Mouse (Mus musculus): ENCODE data around the gene Mlst8. TPM values are rescaled to one million over a fixed set of nuclear protein-coding genes. Genes with fewer than 3 reads are reported as not detected.

Mlst8 gene
- polyA plus RNA-seq (2016; fragmentation: Nextera tagmentation; extraction: Ambion mirVana), result 34.4 and 37.9 TPM in 2 replicates

GRCm38 (mm10) chr17:24478663-24479380, at the start of gene Mlst8:
Gene Mlst8 (minus strand): TSS chr17:24479078.
- Histone ChIP-seq H3K9ac (peak within 1 kb of the TSS; percentile 82), H3K36me3 (replicated peaks) (peaks cover 33% of the 10 kb centered on the region), H3K27ac (peak within 1 kb of the TSS; percentile 98), H3K4me2 (peak within 1 kb of the TSS; percentile 51), H3K4me1 (peaks cover 21% of the 10 kb centered on the region), H3K9me3 (no peaks in the 10 kb centered on the region), H3K4me3 (replicated peaks) (peak within 1 kb of the TSS; percentile 78), H3K27me3 (no peaks in the 10 kb centered on the region)
- ATAC-seq (ENCODE audit: low FRiP score), result peak; percentile 94
- WGBS, result under 1% methylated on average over 48 of the region's 48 CpGs

DNA sequence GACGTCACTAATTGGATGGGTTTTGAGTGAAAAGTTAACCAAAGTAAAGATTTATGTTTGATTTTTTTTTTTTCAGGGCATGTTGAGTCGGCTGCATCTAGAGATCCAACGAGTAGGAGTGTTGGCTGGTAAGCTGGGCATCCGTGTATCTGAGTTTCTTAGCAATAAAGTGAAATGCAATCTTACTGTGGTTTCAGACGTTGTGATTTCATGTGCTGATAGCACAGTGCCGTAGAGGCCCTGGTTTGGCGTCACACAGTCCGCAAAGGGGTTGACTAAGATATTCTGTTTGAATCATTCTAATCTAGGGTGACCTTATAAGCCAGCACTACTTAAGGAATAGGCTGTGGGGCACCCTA, 49.7 kb upstream of the Mlst8 start:
- Histone ChIP-seq H3K4me3 (replicated peaks) (peak overlapping the region; percentile 63), H3K27me3 (no peaks in the 10 kb centered on the region), H3K36me3 (replicated peaks) (peaks cover 20% of the 10 kb centered on the region), H3K9me3 (no peaks in the 10 kb centered on the region), H3K27ac (peak overlapping the region; percentile 89), H3K9ac (peak overlapping the region; percentile 79), H3K4me2 (peak overlapping the region; percentile 88), H3K4me1 (peaks cover 57% of the 10 kb centered on the region)
- no peak for ATAC-seq (ENCODE audit: low FRiP score)
- WGBS, result under 1% methylated on average over 8 of the region's 8 CpGs

DNA sequence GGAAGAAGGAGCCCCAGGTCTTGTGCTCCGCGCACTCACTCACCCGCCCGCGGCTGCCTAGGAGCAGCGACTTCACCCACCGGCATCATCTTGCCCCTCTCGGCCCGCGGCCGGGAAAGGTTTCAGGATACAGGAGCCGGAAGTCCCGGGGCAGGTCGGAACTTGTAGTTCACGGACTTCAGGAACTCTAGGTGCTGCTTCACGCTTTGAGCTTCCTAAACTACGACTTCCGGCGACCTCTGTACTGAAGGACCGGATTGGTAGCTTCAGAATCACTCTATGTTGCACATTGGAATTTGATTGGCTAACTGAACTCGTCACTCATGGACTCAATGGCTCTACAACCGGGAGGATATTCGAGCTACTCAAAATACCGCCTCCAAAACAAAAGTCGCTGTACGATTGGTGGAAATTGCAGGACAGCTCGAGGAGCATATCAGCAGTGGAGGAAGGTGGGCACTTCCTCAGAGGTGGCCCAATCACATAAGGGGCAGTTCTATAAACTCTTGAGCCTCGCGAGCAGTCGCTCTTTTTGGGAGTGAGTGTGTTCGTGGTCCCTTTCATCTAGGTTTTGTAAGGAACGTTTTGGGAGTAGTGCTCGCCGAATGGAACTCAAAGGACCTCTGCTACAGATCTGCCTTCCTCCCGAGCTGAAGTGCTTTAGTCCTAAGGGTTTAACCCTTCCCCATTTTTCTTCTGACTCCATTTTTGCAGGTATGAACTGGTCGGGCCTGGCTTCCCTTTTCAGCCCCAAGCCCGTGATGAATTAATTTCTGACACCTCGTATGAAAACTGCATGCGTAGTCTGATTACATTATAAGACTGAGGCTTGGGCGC, 49.1 kb upstream of the Mlst8 start, which contains the start of gene Traf7:
Traf7 (minus strand) TSS at position 216 of the 837 bp plus-strand sequence.
- peaks cover 24% of the 10 kb centered on the region for H3K36me3 ChIP-seq (replicated peaks)

GRCm38 (mm10) chr17:24527315-24527714, 48.4 kb upstream of the Mlst8 start:
- no peaks in the 10 kb centered on the region for H3K27me3 ChIP-seq
- no peaks in the 10 kb centered on the region for H3K9me3 ChIP-seq
- peak overlapping the region; percentile 86 for H3K9ac ChIP-seq
- peak overlapping the region; percentile 62 for H3K4me2 ChIP-seq
- H3K4me1 ChIP-seq, result peaks cover 45% of the 10 kb centered on the region
- ATAC-seq (ENCODE audit: low FRiP score), result no peak
- under 1% methylated on average over 16 of the region's 19 CpGs for WGBS
- H3K4me3 ChIP-seq (replicated peaks), result peak overlapping the region; percentile 70
- H3K27ac ChIP-seq, result peak overlapping the region; percentile 67
- H3K36me3 ChIP-seq (replicated peaks), result peaks cover 25% of the 10 kb centered on the region

More for the DNA sequence above, 49.1 kb upstream of the Mlst8 start, which contains the start of gene Traf7:
- H3K9me3 ChIP-seq, result no peaks in the 10 kb centered on the region
- WGBS, result 0% methylated on average over 40 of the region's 40 CpGs
- H3K4me1 ChIP-seq, result peaks cover 51% of the 10 kb centered on the region
- H3K27me3 ChIP-seq, result no peaks in the 10 kb centered on the region
- H3K9ac ChIP-seq, result peak within 1 kb of the TSS; percentile 86
- H3K27ac ChIP-seq, result peak within 1 kb of the TSS; percentile 89
- ATAC-seq (ENCODE audit: low FRiP score), result peak; percentile 98
- H3K4me3 ChIP-seq (replicated peaks), result peak within 1 kb of the TSS; percentile 70
- H3K4me2 ChIP-seq, result peak within 1 kb of the TSS; percentile 88

DNA sequence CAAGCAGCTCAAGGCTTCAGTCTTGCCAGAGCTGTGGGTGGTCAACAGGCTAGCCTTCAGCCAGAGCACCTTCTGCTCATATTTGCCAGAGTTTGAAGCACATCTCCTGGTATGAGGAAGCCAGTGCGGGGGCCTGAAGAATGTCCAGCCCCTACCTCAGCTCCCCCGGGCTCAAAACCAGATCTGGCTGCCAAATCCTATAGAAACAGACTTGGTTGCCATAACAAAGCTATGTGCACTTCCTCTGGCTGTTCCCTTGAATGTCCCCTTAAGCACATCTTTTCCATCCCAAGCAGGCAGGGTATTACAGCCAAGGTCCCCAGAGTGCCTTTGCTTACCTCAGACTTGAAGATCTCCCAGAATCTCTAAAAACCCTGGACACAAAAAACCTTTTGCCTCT, 45.9 kb upstream of the Mlst8 start:
- WGBS, result 86% methylated on average over 2 of the region's 2 CpGs
- H3K9me3 ChIP-seq, result no peaks in the 10 kb centered on the region
- no peak overlapping the region for H3K27ac ChIP-seq
- ATAC-seq (ENCODE audit: low FRiP score), result no peak
- no peak overlapping the region for H3K9ac ChIP-seq
- no peaks in the 10 kb centered on the region for H3K27me3 ChIP-seq
- peaks cover 23% of the 10 kb centered on the region for H3K4me1 ChIP-seq
- peaks cover 14% of the 10 kb centered on the region for H3K36me3 ChIP-seq (replicated peaks)
- no peak overlapping the region for H3K4me3 ChIP-seq (replicated peaks)
- H3K4me2 ChIP-seq, result no peak overlapping the region

- ATAC-seq (ENCODE audit: low FRiP score), result no peak
- 88% methylated on average over 4 of the region's 4 CpGs for WGBS
- peaks cover 51% of the 10 kb centered on the region for H3K36me3 ChIP-seq (replicated peaks)
Measured at GRCm38 (mm10) chr17:24520450-24520849, 41.6 kb upstream of the Mlst8 start.

GRCm38 (mm10) chr17:24514270-24515257, 35.7 kb upstream of the Mlst8 start:
- Histone ChIP-seq H3K36me3 (replicated peaks) (peaks cover 90% of the 10 kb centered on the region), H3K27me3 (no peaks in the 10 kb centered on the region), H3K27ac (no peak overlapping the region), H3K4me1 (no peaks in the 10 kb centered on the region), H3K4me2 (no peak overlapping the region), H3K4me3 (replicated peaks) (no peak overlapping the region), H3K9me3 (no peaks in the 10 kb centered on the region), H3K9ac (no peak overlapping the region)
- 90% methylated on average over 24 of the region's 24 CpGs for WGBS
- no peak for ATAC-seq (ENCODE audit: low FRiP score)

More at GRCm38 (mm10) chr17:24520450-24520849, 41.6 kb upstream of the Mlst8 start:
- Histone ChIP-seq H3K9ac (no peak overlapping the region), H3K4me3 (replicated peaks) (no peak overlapping the region), H3K27me3 (no peaks in the 10 kb centered on the region), H3K27ac (no peak overlapping the region), H3K4me2 (no peak overlapping the region), H3K9me3 (no peaks in the 10 kb centered on the region), H3K4me1 (no peaks in the 10 kb centered on the region)

GRCm38 (mm10) chr17:24513609-24514008, 34.7 kb upstream of the Mlst8 start:
- H3K9me3 ChIP-seq, result no peaks in the 10 kb centered on the region
- H3K4me1 ChIP-seq, result no peaks in the 10 kb centered on the region
- H3K4me3 ChIP-seq (replicated peaks), result no peak overlapping the region
- H3K27ac ChIP-seq, result no peak overlapping the region
- H3K27me3 ChIP-seq, result no peaks in the 10 kb centered on the region
- peak; percentile 65 for ATAC-seq (ENCODE audit: low FRiP score)
- H3K4me2 ChIP-seq, result no peak overlapping the region
- WGBS, result 52% methylated on average over 5 of the region's 5 CpGs
- H3K36me3 ChIP-seq (replicated peaks), result peaks cover 90% of the 10 kb centered on the region
- no peak overlapping the region for H3K9ac ChIP-seq

DNA sequence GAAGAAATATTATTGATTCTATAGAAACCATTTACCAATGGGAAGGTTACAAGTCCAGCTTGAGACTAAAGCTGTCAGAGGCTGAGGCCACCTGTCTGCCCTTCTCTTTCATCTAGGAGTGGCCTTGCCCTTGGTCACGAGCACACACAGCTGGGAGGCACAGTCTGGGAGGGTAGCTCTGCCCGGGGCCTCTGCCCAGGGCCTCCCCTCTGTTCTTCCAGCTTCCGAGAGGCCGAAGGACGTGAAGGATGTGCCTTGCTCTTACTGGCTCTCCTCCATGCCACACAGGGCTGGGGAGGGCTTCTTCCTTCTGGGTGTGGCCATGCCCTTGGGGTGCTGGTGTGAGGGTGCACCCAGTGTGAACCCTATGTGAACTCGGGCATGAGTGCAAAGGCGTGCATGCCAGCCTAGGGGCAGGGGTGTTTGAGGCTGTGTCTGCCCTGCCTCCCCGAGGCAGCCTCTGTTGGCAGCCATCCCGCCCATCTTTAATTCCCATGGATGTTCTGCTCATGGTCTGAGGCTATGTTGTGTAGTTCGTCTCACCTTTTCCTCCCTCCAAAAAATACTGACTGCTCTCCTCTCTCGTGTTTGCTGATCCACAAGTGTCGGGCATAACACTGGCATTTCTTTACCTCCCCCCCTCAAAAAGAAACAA, 29.1 kb upstream of the Mlst8 start:
- Histone ChIP-seq H3K4me1 (peaks cover 4% of the 10 kb centered on the region; the same call in 1 of the 2 replicates), H3K36me3 (replicated peaks) (peaks cover 83% of the 10 kb centered on the region), H3K27me3 (0 out of 2 replicates have a peak, but pooled peaks cover 3% of the 10 kb centered on the region), H3K9me3 (no peaks in the 10 kb centered on the region), H3K4me3 (replicated peaks) (0 out of 2 replicates have a peak overlapping the region, but pooled peaks have one; percentile 1), H3K27ac (no peak overlapping the region), H3K4me2 (no peak overlapping the region), H3K9ac (no peak overlapping the region)
- no peak for ATAC-seq (ENCODE audit: low FRiP score)
- 86% methylated on average over 12 of the region's 12 CpGs for WGBS

DNA sequence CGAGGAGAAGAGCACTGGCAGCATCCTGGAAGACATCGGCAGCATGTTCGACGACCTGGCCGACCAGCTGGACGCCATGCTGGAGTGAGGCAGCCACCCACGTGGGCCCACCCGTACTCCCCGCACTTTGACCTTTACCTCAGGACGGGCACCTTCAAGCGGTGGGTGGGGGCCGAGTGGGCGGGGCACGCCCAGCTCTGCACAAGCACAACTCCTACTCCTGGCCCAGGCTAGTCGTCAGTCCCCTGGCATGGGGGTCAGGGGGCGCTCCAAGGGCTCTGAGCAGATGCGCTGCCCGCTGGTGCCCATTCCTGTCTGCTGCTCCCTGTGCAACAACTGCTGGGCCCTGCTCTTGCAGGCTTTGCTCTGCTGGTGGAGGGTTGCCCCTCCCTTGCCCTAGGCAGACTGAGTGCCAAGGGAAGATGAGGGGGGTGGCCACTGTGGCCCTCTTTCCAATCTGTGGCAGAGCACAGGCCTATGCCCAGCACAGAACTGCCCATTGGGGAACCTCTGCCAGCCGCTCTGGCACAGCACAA, 28.3 kb upstream of the Mlst8 start:
- Histone ChIP-seq H3K4me1 (peaks cover 4% of the 10 kb centered on the region; the same call in 1 of the 2 replicates), H3K4me2 (no peak overlapping the region), H3K27ac (no peak overlapping the region), H3K27me3 (0 out of 2 replicates have a peak, but pooled peaks cover 3% of the 10 kb centered on the region), H3K9ac (no peak overlapping the region; the same call in 1 of the 2 replicates), H3K36me3 (replicated peaks) (peaks cover 85% of the 10 kb centered on the region), H3K4me3 (replicated peaks) (no peak overlapping the region), H3K9me3 (no peaks in the 10 kb centered on the region)
- WGBS, result 51% methylated on average over 19 of the region's 19 CpGs
- no peak for ATAC-seq (ENCODE audit: low FRiP score)

All from forebrain, embryonic 12.5 days (tissue).